Mouse (Mus musculus): ENCODE measurements around the gene 1700016H13Rik. TPM values are rescaled to one million over a fixed set of nuclear protein-coding genes. Genes with fewer than 3 reads are reported as not detected.

1700016H13Rik gene
- polyA plus RNA-seq, 1 experiment from 2014 or later = not detected

GRCm38 (mm10) chr5:103677894-103678293 lies 22.1 kb upstream of the 1700016H13Rik start:
- Histone ChIP-seq H3K36me3 (ENCODE audit: control insufficient read depth, insufficient read depth, low read length) (no peaks in the 10 kb centered on the region), H3K4me1 (ENCODE audit: control insufficient read depth, insufficient read depth, low read length) (no peaks in the 10 kb centered on the region), H3K9ac (ENCODE audit: low read depth, low read length) (no peak overlapping the region), H3K4me2 (ENCODE audit: low read depth, low read length) (no peak overlapping the region), H3K27me3 (replicated peaks; ENCODE audit: control insufficient read depth, insufficient read depth, low read length) (no peaks in the 10 kb centered on the region), H3K9me3 (ENCODE audit: control insufficient read depth, low read length) (no peaks in the 10 kb centered on the region), H3K4me3 (ENCODE audit: low read length) (no peak overlapping the region), H3K27ac (ENCODE audit: low read length) (no peak overlapping the region)
- 86% methylated on average over 6 of the region's 6 CpGs for WGBS
- ATAC-seq = no peak

GRCm38 (mm10) chr5:103676289-103676881 lies 20.6 kb upstream of the 1700016H13Rik start:
- ATAC-seq = peak; percentile 77
- no peak overlapping the region for H3K4me3 ChIP-seq (ENCODE audit: low read length)

GRCm38 (mm10) chr5:103674482-103674881 lies 18.7 kb upstream of the 1700016H13Rik start:
- Histone ChIP-seq H3K4me3 (ENCODE audit: low read length) (no peak overlapping the region), H3K9me3 (ENCODE audit: control insufficient read depth, low read length) (no peaks in the 10 kb centered on the region), H3K36me3 (ENCODE audit: control insufficient read depth, insufficient read depth, low read length) (no peaks in the 10 kb centered on the region), H3K9ac (ENCODE audit: low read depth, low read length) (no peak overlapping the region), H3K4me1 (ENCODE audit: control insufficient read depth, insufficient read depth, low read length) (no peaks in the 10 kb centered on the region), H3K4me2 (ENCODE audit: low read depth, low read length) (no peak overlapping the region), H3K27me3 (replicated peaks; ENCODE audit: control insufficient read depth, insufficient read depth, low read length) (no peaks in the 10 kb centered on the region), H3K27ac (ENCODE audit: low read length) (no peak overlapping the region)
- ATAC-seq = no peak
- WGBS = 51% methylated on average over 6 of the region's 6 CpGs

More at GRCm38 (mm10) chr5:103676289-103676881, 20.6 kb upstream of the 1700016H13Rik start:
- H3K9me3 ChIP-seq (ENCODE audit: control insufficient read depth, low read length) = no peaks in the 10 kb centered on the region
- H3K27ac ChIP-seq (ENCODE audit: low read length) = peak overlapping the region; percentile 64; the same call in 1 of the 2 replicates
- no peak overlapping the region for H3K9ac ChIP-seq (ENCODE audit: low read depth, low read length)
- no peak overlapping the region for H3K4me2 ChIP-seq (ENCODE audit: low read depth, low read length)
- no peaks in the 10 kb centered on the region for H3K27me3 ChIP-seq (replicated peaks; ENCODE audit: control insufficient read depth, insufficient read depth, low read length)
- 64% methylated on average over 6 of the region's 6 CpGs for WGBS
- no peaks in the 10 kb centered on the region for H3K4me1 ChIP-seq (ENCODE audit: control insufficient read depth, insufficient read depth, low read length)
- no peaks in the 10 kb centered on the region for H3K36me3 ChIP-seq (ENCODE audit: control insufficient read depth, insufficient read depth, low read length)

- no peak overlapping the region for H3K9ac ChIP-seq (ENCODE audit: low read depth, low read length)
- no peaks in the 10 kb centered on the region for H3K27me3 ChIP-seq (replicated peaks; ENCODE audit: control insufficient read depth, insufficient read depth, low read length)
- H3K4me1 ChIP-seq (ENCODE audit: control insufficient read depth, insufficient read depth, low read length) = no peaks in the 10 kb centered on the region
- no peak overlapping the region for H3K4me2 ChIP-seq (ENCODE audit: low read depth, low read length)
- no peaks in the 10 kb centered on the region for H3K9me3 ChIP-seq (ENCODE audit: control insufficient read depth, low read length)
- no peak overlapping the region for H3K27ac ChIP-seq (ENCODE audit: low read length)
- ATAC-seq = no peak
- 77% methylated on average over 4 of the region's 4 CpGs for WGBS
- H3K36me3 ChIP-seq (ENCODE audit: control insufficient read depth, insufficient read depth, low read length) = no peaks in the 10 kb centered on the region
- no peak overlapping the region for H3K4me3 ChIP-seq (ENCODE audit: low read length)
Observed at GRCm38 (mm10) chr5:103673611-103674010, 17.8 kb upstream of the 1700016H13Rik start.

GRCm38 (mm10) chr5:103671858-103672257 lies 16.0 kb upstream of the 1700016H13Rik start:
- no peak overlapping the region for H3K27ac ChIP-seq (ENCODE audit: low read length)
- ATAC-seq = no peak
- 60% methylated on average over 3 of the region's 3 CpGs for WGBS

GRCm38 (mm10) chr5:103665876-103666275 lies 10.1 kb upstream of the 1700016H13Rik start:
- 71% methylated on average over 2 of the region's 2 CpGs for WGBS
- Histone ChIP-seq H3K9ac (ENCODE audit: low read depth, low read length) (no peak overlapping the region), H3K4me3 (ENCODE audit: low read length) (no peak overlapping the region), H3K36me3 (ENCODE audit: control insufficient read depth, insufficient read depth, low read length) (no peaks in the 10 kb centered on the region), H3K9me3 (ENCODE audit: control insufficient read depth, low read length) (no peaks in the 10 kb centered on the region), H3K27me3 (replicated peaks; ENCODE audit: control insufficient read depth, insufficient read depth, low read length) (no peaks in the 10 kb centered on the region), H3K27ac (ENCODE audit: low read length) (no peak overlapping the region), H3K4me2 (ENCODE audit: low read depth, low read length) (no peak overlapping the region), H3K4me1 (ENCODE audit: control insufficient read depth, insufficient read depth, low read length) (no peaks in the 10 kb centered on the region)
- ATAC-seq = no peak

More at GRCm38 (mm10) chr5:103671858-103672257, 16.0 kb upstream of the 1700016H13Rik start:
- H3K4me1 ChIP-seq (ENCODE audit: control insufficient read depth, insufficient read depth, low read length) = no peaks in the 10 kb centered on the region
- H3K9me3 ChIP-seq (ENCODE audit: control insufficient read depth, low read length) = no peaks in the 10 kb centered on the region
- no peak overlapping the region for H3K9ac ChIP-seq (ENCODE audit: low read depth, low read length)
- H3K27me3 ChIP-seq (replicated peaks; ENCODE audit: control insufficient read depth, insufficient read depth, low read length) = no peaks in the 10 kb centered on the region
- no peak overlapping the region for H3K4me2 ChIP-seq (ENCODE audit: low read depth, low read length)
- H3K36me3 ChIP-seq (ENCODE audit: control insufficient read depth, insufficient read depth, low read length) = no peaks in the 10 kb centered on the region
- H3K4me3 ChIP-seq (ENCODE audit: low read length) = no peak overlapping the region

- ATAC-seq = no peak
- Histone ChIP-seq H3K9me3 (ENCODE audit: control insufficient read depth, low read length) (no peaks in the 10 kb centered on the region), H3K4me2 (ENCODE audit: low read depth, low read length) (no peak overlapping the region), H3K9ac (ENCODE audit: low read depth, low read length) (no peak overlapping the region), H3K27ac (ENCODE audit: low read length) (no peak overlapping the region), H3K36me3 (ENCODE audit: control insufficient read depth, insufficient read depth, low read length) (no peaks in the 10 kb centered on the region), H3K27me3 (replicated peaks; ENCODE audit: control insufficient read depth, insufficient read depth, low read length) (no peaks in the 10 kb centered on the region), H3K4me1 (ENCODE audit: control insufficient read depth, insufficient read depth, low read length) (no peaks in the 10 kb centered on the region), H3K4me3 (ENCODE audit: low read length) (no peak overlapping the region)
- 68% methylated on average over 9 of the region's 9 CpGs for WGBS
Observed at GRCm38 (mm10) chr5:103664932-103665331, 9.1 kb upstream of the 1700016H13Rik start.

- no peak for ATAC-seq
- Histone ChIP-seq H3K4me1 (ENCODE audit: control insufficient read depth, insufficient read depth, low read length) (peaks cover 3% of the 10 kb centered on the region; the same call in 1 of the 2 replicates), H3K27me3 (replicated peaks; ENCODE audit: control insufficient read depth, insufficient read depth, low read length) (0 out of 2 replicates have a peak, but pooled peaks cover 3% of the 10 kb centered on the region), H3K9ac (ENCODE audit: low read depth, low read length) (no peak overlapping the region), H3K4me3 (ENCODE audit: low read length) (no peak overlapping the region), H3K36me3 (ENCODE audit: control insufficient read depth, insufficient read depth, low read length) (no peaks in the 10 kb centered on the region), H3K9me3 (ENCODE audit: control insufficient read depth, low read length) (0 out of 2 replicates have a peak, but pooled peaks cover under 1% of the 10 kb centered on the region), H3K4me2 (ENCODE audit: low read depth, low read length) (no peak overlapping the region), H3K27ac (ENCODE audit: low read length) (no peak overlapping the region)
- WGBS = 34% methylated on average over 3 of the region's 3 CpGs
Observed at GRCm38 (mm10) chr5:103659571-103659970, 3.8 kb upstream of the 1700016H13Rik start.

GRCm38 (mm10) chr5:103658921-103659320 lies 3.1 kb upstream of the 1700016H13Rik start:
- Histone ChIP-seq H3K9ac (ENCODE audit: low read depth, low read length) (no peak overlapping the region), H3K27ac (ENCODE audit: low read length) (no peak overlapping the region), H3K27me3 (replicated peaks; ENCODE audit: control insufficient read depth, insufficient read depth, low read length) (0 out of 2 replicates have a peak, but pooled peaks cover 3% of the 10 kb centered on the region), H3K4me3 (ENCODE audit: low read length) (no peak overlapping the region), H3K4me1 (ENCODE audit: control insufficient read depth, insufficient read depth, low read length) (peaks cover 3% of the 10 kb centered on the region; the same call in 1 of the 2 replicates), H3K9me3 (ENCODE audit: control insufficient read depth, low read length) (0 out of 2 replicates have a peak, but pooled peaks cover 3% of the 10 kb centered on the region), H3K4me2 (ENCODE audit: low read depth, low read length) (no peak overlapping the region), H3K36me3 (ENCODE audit: control insufficient read depth, insufficient read depth, low read length) (no peaks in the 10 kb centered on the region)
- no peak for ATAC-seq
- 69% methylated on average over 5 of the region's 5 CpGs for whole genome bisulfite sequencing

Measured in intestine, embryonic 16.5 days (tissue).